Mouse (Mus musculus): ENCODE results near the gene Crybg2. TPM values are rescaled to one million over a fixed set of nuclear protein-coding genes. Genes with fewer than 3 reads are reported as not detected.

Gene Crybg2
- 2.9 and 4.5 TPM in 2 replicates for polyA plus RNA-seq (2012; rRNA removed; ENCODE audit: low replicate concordance)

GRCm38 (mm10) chr4:134060135-134060865, at the start of gene Crybg2:
Crybg2 (plus strand) TSS chr4:134060815.

DNA sequence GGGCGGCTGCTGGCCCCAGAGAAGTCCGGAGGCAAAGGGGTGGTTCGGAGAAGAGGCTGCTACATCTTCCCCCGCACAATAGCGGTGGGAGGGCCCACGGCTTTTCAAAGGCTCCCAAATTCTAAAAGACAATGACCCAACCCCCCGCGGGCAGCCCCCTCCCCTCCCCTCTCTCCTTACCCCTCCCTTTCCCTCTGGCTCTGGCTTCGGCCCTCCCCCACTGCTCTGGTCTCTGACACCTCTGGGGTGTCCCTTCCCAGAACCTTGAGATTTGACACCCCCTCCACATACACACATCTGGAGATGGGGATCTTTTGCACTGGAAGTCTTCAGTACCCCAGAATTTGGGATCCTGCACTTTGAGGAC, 41.9 kb upstream of the Crybg2 start, which contains the start of gene Lin28a:
TSS of gene Lin28a (minus strand) at position 63 of the 367 bp plus-strand sequence.

DNA sequence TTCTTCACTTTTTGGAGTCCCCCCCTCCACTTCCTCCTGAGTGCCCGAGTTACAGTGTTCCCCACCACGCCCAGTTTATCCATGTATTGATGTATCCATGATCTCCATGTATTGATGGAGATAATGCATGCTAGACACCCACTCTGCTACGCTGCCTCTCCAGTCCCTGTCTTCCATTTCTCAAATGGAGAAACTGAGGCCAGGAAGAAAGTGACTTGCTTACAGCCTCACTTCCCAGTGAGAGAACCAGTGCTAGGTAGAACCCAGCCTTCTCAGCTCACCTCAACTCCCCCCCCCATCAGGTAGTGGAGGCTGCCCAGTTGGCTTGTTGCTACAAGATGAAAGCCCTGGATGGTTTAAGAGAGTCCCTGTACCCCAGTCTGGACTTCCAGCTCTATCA, 7.1 kb upstream of the Crybg2 start, which contains the start of gene Zfp683:
TSS of gene Zfp683 (plus strand) at position 301 of the 400 bp plus-strand sequence.

GRCm38 (mm10) chr4:134094923-134095547, 34.4 kb downstream of the Crybg2 start, which contains the start of gene Cd52:
Cd52 (minus strand) TSS chr4:134095082.

DNA sequence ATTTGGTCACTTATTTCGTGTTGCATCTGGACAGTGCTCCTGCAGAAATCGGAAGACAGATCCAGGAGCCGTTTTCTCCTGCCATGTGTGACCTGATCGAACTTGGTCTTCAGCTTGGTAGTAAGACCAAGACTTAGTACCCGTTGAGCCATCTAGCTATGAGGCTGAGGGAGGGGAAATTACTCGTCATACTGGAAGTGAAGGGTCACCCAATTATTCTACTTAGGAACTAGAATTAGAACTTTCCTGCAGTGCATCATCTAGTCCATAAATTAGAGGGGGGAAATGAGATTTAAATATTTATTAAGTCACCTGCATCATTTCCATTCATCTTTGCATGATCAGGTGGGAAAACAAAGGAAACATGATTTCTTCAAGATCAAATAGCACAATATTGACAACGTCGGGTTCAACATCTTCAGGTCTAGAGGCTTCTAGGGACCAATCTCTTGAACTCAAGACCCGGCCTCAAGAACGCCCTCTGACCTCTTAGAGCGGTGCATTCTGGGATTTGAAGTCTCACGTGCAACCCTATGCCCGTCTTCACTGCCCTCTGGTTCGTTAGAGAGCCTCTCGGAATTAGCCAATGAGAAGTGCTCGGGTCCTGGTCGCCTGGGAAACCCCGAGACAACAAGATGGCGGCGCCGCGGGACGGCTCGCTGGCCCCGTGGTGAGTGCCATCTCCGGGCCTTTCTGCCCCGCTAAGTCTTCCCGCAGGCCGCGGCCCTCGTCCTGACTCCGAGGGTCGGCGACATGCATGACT, 41.5 kb downstream of the Crybg2 start, which contains the start of gene Ubxn11:
TSS of gene Ubxn11 (plus strand) at position 592 of the 763 bp plus-strand sequence.

GRCm38 (mm10) chr4:134128221-134128982, 67.8 kb downstream of the Crybg2 start, which contains the start of gene Sh3bgrl3:
Sh3bgrl3 (minus strand) TSS chr4:134128789.

Other genes with a start within 250 kb of the Crybg2 start
- gene Rps6ka1, start 173.0 kb upstream of the Crybg2 start, polyA plus RNA-seq (2012; rRNA removed; ENCODE audit: low replicate concordance) = 44.2 and 71.3 TPM in 2 replicates
- 11.2 and 15.6 TPM in 2 replicates for gene Hmgn2, start 92.2 kb upstream of the Crybg2 start, polyA plus RNA-seq (2012; rRNA removed; ENCODE audit: low replicate concordance)
- gene Dhdds, start 59.9 kb upstream of the Crybg2 start, polyA plus RNA-seq (2012; rRNA removed; ENCODE audit: low replicate concordance) = 17.6 and 31.0 TPM in 2 replicates
- 0.16 TPM in 1 of 2 replicates, not detected in the other for gene Lin28a, start 42.0 kb upstream of the Crybg2 start, polyA plus RNA-seq (2012; rRNA removed; ENCODE audit: low replicate concordance)
- gene Zfp683, start 7.0 kb upstream of the Crybg2 start, polyA plus RNA-seq (2012; rRNA removed; ENCODE audit: low replicate concordance) = 1.7 and 2.3 TPM in 2 replicates
- gene Cd52, start 34.3 kb downstream of the Crybg2 start, polyA plus RNA-seq (2012; rRNA removed; ENCODE audit: low replicate concordance) = 217 and 235 TPM in 2 replicates
- 30.5 and 32.8 TPM in 2 replicates for gene Ubxn11, start 41.8 kb downstream of the Crybg2 start, polyA plus RNA-seq (2012; rRNA removed; ENCODE audit: low replicate concordance)
- gene Sh3bgrl3, start 68.0 kb downstream of the Crybg2 start, polyA plus RNA-seq (2012; rRNA removed; ENCODE audit: low replicate concordance) = 571 and 1,183 TPM in 2 replicates
- gene Cep85, start 126.3 kb downstream of the Crybg2 start, polyA plus RNA-seq (2012; rRNA removed; ENCODE audit: low replicate concordance) = 24.3 and 43.9 TPM in 2 replicates
- not detected in 2 replicates for gene Gm7534, start 142.2 kb downstream of the Crybg2 start, polyA plus RNA-seq (2012; rRNA removed; ENCODE audit: low replicate concordance)
- 0.11 and 0.62 TPM in 2 replicates for gene Catsper4, start 166.6 kb downstream of the Crybg2 start, polyA plus RNA-seq (2012; rRNA removed; ENCODE audit: low replicate concordance)
- 5.7 and 9.0 TPM in 2 replicates for gene Cnksr1, start 177.6 kb downstream of the Crybg2 start, polyA plus RNA-seq (2012; rRNA removed; ENCODE audit: low replicate concordance)
- not detected in 2 replicates for gene E130218I03Rik, start 182.8 kb downstream of the Crybg2 start, polyA plus RNA-seq (2012; rRNA removed; ENCODE audit: low replicate concordance)
- gene Zfp593, start 184.8 kb downstream of the Crybg2 start, polyA plus RNA-seq (2012; rRNA removed; ENCODE audit: low replicate concordance) = 6.0 and 12.0 TPM in 2 replicates
- gene Gm30191, start 186.1 kb downstream of the Crybg2 start, polyA plus RNA-seq (2012; rRNA removed; ENCODE audit: low replicate concordance) = 0.25 TPM in 1 of 2 replicates, not detected in the other
- gene Grrp1, start 193.3 kb downstream of the Crybg2 start, polyA plus RNA-seq (2012; rRNA removed; ENCODE audit: low replicate concordance) = 21.1 and 54.8 TPM in 2 replicates
- 2.0 and 6.4 TPM in 2 replicates for gene Pdik1l, start 227.1 kb downstream of the Crybg2 start, polyA plus RNA-seq (2012; rRNA removed; ENCODE audit: low replicate concordance)